Mouse (Mus musculus) olfactory bulb, adult 2 months (tissue): ENCODE data around the gene Mfsd12.

Experiments
- CTCF ChIP-seq: fragments of 200-500 bp; IDR thresholded peaks from 2 replicates; pipeline ENCODE4 v1.5.1; 2012; ENCODE audit warnings: low read depth, mild to moderate bottlenecking, low read length, moderate library complexity; ENCODE audit not compliant: insufficient read depth
- POLR2A ChIP-seq: fragments of 200-500 bp; IDR thresholded peaks from 2 replicates; pipeline ENCODE4 v1.6.1; 2012; ENCODE audit warnings: mild to moderate bottlenecking, low read depth, low read length, moderate library complexity; ENCODE audit not compliant: insufficient read depth

DNA sequence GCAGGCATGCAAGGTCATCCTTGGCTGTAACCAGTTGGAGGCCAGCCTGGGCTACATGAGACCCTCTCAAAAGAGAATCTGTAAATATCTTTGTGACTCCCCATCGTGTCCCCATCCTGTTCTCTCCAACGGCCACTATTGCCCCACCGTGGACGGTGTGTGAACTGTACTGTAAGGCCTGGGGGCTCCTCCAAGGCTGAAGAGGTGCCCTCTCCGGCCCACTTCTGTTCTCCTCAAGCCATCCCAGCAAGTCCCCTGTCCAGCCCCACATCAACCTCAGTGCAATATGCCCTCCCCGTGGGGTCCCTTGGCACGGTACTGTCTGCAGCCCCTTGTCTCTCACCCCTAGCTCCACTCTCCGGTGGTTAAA lies 38.0 kb upstream of the Mfsd12 start:
- TF ChIP-seq CTCF (no peak), POLR2A (no peak)
